Mouse (Mus musculus) gonadal fat pad, adult 2 months (tissue): ENCODE measurements around the gene Plxnb1. TPM values are rescaled to one million over a fixed set of nuclear protein-coding genes. Genes with fewer than 3 reads are reported as not detected.

ENCODE experiments used
- DNase-seq: peaks from one replicate; pipeline ENCODE4 v3.0.0-alpha.2; 2012; ENCODE audit warnings: low read depth
- polyA plus RNA-seq: library from polyadenylated mRNA; depleted of rRNA; stranded (reverse); fragments of >200 nt; gene quantifications from 2 replicates; pipeline ENCODE4 v1.2.3, GENCODE M21; 2012; rRNA removed

Plxnb1 gene
- 11.9 and 13.9 TPM in 2 replicates for polyA plus RNA-seq

DNA sequence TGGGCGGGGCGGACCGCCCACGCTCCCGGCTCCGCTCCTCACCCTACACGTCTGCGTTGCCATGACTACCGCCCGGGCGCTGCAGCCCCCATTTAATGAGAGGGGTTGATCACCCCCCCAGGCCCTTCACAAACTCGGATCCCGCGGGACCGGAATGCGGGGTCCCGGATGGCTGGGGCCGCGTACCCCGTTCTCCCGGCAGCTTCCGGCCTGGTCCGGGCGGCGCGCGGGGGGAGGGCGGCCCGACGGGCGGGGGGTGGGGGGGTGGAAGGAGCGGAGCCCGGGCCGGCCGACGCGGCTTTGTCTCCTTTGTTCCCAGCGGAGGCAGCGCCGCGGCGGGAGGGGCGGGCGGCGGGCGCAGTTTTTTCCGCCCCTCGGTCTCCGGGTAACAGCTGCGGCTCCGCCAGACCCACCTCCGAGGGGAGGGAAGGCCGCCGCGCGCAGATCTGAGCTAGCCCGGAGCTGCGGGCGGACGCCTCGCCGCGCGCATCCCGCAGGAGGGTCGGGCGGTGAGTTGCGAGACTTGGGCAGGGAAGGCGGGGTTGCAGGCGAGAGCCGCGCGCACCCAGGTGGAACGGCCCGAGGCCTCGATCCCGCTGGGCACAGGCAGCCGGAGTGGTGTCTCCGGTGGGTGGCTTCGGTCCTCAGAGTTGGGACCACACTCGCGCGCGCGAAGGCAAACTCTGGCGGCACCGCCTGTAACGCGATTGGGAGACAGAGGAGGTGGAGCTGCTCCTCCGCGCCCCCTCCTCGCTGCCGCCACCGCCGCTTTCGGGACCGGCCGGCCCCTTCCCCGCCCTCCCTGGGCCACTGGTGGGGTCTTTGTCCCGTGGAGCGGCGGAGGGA lies at the start of gene Plxnb1:
Plxnb1 (plus strand) TSS at position 253 of the 846 bp plus-strand sequence.
- no peak for DNase-seq

DNA sequence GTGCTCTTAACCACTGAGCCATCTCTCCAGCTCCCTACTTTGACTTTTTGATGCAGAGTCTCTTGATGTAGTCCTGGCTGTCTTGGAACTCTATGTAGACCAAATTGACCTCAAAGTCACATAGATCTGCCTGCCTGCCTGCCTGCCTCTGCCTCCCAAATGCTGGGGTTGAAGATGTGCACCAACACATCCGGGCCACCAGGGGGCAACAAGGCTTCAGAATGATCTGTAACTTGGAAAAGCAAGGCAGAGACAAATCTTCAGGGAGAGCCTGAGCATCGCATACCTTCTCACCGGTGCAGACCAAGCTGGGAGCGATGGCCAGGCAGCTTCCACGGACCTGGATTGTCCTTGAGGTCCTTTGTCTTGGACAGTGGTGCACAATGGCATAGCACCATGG lies 48.9 kb upstream of the Plxnb1 start:
- no peak for DNase-seq

DNA sequence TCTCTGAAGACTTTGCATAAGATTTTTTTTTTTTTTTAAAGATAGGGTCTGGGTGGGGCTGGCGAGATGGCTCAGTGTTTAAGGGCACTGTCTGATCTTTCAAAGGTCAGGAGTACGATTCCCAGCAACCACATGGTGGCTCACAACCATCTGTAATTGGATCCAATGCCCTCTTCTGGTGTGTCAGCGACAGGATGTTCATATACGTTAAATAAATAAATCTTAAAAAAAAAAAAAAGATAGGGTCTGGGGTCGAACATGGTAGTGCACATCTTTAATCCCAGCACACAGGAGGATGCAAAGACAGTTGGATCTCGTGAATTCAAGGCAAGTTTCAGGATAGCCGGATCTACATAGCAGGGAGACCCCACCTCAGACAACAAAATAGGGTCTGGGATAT lies 45.9 kb upstream of the Plxnb1 start:
- DNase-seq = no peak

DNA sequence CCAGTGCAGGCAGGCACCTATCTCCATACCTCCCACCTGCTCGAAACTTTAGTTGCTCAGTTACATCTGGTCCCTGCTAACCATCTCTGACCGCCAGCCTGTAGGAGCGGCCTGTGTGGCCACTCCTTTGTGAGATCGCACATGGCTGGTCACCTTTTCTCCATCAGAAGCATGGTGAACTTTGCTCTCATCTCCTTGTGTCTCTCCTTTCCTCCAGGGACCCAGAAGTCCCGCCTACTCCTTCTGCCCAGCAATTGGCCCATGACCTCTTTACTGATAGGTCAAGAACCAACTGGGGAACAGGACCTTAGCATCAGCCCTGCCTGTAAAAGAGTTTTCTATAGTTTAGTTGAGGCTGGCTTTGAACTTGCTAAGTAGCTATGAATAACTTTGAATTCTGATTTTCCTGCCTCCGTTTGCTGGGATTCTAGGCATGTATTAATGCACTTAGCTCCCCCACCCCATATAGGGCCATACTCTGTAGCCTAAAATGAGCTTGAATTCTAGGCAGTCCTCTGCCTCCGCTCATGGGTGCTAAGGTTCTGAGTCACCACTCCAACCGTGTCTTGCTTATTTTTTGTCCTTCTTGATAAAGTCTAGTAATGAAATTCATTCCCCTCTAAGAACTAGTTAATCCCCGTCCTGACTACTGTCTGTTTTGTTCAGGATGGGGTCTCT lies 45.1 kb upstream of the Plxnb1 start:
- no peak for DNase-seq

DNA sequence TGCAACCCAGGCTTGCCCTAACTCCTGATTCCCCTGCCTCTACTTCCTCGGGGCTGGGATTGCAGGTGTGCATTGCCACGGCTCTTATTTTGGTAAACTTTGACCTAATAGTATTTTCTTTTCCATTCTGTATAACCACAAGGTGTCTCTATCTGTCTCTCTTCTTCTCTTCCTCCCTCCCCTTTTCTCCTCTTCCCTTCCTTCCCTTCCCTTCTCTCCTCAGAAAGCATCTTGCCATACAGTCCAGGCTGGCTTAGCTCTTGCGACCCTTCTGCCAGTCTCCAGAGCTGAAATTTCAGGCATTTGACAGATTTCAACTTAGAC lies 44.6 kb upstream of the Plxnb1 start:
- DNase-seq = no peak

DNA sequence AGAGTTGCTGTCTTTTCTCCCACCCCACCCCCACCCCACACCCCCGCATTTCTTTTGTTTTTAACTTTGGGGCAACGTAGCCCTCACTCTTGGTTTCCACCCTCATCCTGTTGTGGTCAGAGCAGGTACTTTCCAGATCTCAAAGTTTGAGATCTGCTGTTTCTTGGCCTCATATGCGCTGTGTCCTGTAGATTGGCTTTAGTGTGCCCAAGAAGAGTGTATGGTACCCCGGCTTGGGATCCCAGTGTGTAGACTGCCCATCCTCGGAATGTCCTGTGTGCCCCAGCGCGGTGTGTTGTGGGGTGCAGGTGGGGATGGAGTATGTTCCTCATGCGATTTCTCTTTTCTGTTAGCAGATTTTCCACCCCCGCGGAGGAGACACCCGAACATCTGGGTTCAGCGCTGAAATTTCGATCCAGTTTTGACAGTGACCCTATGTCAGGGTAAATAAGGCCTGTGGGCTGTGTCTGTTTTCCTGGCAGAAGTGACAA lies 44.1 kb upstream of the Plxnb1 start:
- DNase-seq = no peak

DNA sequence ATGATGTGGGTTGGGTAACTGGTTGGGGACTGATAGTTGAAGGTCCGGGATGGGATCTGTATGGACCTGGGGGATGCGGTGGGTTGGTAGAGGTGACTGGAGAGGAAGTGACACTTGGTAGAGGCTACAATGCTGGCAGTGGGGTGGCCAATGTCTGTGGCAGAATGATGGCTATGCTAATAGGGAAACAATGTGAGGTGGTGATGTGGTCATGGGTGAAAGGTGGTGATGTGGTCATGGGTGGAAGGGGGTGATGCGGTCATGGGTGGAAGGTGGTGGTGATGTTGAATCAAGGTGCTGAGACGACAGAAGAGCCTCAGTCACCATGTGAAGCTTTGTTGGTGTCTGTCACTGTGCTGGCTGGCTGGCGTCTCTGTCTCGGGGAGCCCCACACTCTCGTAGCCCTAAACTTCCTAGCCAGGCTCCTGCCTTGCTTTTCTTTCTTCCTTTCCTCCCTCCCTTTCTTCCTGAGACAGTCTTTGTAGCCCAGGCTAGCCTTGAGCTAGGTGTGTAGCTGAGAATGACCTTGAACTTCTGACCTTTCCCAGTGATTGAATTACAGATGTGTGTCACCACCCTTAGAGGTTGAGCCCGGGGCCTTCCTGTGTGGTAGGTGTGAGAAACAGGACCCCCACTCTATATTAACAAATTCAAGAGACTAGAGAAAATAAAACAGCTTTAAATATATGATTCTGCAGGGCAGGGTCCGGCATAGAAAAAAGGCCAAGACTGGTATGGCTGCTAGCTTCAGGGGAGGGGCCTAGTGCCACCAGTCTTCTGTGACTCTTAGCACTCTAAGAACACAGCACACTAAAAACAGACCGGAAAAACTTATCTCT lies 43.3 kb upstream of the Plxnb1 start:
- no peak for DNase-seq

DNA sequence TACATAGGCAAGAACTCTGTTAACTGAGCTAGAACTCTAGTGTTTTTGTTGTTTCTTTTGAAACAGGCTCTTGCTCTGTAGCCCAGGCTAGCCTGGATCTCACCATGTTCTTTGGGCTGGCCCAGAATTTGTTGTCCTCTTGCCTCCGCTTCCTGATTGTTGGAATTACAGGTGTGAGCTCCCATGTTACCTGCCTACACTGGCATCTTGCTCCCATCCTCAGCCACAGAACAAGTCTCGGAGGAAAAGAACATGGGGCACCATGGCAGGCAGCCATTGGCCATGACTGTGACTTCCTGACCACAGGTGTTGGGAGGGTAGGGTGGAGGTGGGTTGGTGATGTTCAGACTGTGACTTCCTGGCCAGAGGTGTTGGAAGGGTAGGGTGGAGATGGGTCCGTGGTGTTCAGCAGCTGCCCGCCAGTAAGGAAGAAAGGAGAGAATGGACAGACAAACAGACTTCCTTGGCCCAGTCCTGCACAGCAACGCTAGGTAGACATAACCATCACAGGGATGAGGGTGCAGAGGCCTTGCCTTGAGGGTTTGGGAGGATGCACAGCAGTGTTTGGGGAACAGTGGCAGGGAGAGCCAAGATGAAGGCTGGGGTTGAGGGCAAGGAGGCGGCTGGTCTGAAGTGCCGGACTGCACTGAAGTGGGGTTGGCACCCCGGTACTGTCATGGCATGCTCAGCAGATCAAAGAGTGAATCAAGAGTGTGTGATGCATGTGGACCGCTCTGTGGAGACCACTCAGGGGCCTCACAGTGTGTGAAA lies 42.5 kb upstream of the Plxnb1 start:
- no peak for DNase-seq

DNA sequence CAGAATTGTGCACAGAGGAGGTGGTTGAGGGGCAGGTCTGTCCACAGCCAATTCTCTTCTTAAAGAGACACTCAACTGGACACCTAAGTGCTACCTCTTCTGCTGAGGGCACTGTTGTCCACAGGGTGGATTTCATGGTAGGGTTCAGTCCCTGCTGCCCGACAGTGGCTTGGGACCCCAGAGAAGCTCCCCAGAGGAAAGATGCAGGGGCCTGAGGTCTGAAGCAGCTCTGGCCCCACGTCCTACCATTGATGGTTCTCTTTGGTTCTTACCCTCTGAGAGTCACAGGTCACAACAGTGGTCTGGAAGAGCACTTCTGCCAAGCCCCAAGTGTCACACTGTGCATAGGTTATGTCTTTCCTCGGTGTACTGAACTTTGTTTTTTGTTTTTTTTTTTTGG lies 41.8 kb upstream of the Plxnb1 start:
- no peak for DNase-seq

DNA sequence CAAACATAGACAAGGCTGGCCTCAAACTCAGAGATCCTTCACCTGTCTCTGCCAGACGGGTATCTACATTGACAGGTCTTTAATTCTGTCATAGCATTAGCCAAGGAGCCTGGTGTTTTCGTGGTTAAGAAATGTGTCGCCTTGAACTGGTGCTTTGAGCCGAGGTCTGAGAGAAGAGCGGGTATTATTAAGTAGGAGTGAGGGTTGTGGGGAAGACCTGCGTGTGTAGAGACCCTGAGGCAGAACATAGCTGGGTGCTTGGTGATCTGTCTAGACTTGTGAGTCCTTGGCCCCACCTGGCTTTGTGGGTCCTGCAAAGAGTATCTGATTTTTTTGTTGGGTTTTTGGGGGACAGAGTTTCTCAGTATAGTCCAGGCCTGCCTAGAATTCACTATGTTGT lies 41.3 kb upstream of the Plxnb1 start:
- no peak for DNase-seq

DNA sequence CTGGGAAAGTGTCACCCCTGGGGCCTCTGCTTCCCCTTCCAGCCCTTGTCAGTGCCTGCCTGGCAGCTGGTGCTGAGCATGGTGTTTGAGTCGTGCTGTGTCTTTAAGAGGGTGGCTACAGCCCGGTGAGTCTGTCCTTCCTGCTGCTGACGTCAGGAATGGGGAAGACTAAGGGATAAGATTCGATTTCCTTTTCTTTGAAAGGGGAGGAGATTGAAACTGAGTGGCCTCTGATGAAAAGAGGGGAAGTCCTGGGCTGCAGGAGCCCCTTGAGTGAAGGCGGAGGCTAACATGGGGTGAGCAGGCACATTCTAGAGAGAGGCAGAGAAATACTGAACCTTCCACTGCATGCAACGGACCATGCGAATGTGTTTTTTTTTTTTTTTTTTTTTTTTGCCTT lies 40.5 kb upstream of the Plxnb1 start:
- peak; percentile 47 for DNase-seq

DNA sequence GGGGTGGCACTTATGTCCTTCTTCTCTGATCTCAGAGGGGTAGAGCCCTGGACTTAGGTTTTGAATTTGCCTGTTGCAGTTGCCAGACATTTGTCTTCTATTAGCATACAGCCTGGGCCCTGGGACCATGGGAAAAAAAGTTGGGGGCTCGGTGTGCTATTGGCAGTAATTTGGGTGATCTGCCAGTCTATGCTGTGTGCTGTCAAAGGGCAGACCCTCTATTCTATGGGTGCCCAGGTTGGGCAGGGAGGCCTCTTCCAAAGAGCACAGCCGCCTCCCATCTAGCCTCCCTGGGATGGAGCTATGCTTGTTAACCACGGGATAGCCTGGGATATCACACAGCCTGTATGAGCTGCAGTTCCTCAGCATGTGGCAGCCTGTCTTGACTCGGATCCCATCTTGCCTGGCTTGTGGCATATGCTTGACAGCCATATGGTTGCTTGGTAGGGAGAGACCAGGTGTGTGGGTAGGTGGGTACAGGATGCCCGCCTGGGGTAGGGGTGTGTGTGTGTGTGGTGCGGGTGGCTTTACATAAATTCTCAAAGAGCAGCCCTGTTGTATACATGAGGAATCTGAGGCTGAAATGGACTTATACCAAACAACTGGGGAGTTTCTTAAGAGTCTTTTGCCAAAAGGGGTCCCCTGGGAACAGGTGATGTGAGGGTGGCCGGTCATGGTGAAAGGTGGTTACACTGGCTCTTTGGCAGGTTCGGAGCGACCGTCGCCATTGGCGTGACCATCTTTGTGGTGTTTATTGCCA lies 39.7 kb upstream of the Plxnb1 start:
- DNase-seq = no peak

DNA sequence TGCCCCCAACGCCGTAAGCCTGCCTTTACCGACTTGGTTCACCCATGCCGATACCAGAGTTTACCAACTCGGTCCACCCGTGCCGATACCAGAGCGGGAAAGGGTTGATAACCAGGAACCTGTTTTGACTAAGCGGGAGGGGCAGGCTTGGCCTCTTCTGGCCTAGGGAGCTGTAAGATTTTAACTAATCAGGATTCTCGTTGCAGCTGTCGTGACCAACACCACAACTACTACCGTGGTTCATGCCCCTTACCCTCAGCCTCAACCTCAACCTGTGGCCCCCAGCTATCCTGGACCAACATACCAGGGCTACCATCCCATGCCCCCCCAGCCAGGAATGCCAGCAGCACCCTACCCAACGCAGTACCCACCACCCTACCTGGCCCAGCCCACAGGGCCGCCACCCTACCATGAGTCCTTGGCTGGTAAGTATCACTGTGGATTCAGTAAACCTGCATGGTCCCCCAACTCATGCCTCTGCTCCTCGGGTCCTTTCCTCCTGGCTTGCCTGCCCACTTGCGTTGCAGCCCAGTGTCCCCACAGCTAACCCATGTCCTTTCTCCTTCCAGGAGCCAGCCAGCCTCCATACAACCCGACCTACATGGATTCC lies 39.0 kb upstream of the Plxnb1 start:
- DNase-seq = no peak

DNA sequence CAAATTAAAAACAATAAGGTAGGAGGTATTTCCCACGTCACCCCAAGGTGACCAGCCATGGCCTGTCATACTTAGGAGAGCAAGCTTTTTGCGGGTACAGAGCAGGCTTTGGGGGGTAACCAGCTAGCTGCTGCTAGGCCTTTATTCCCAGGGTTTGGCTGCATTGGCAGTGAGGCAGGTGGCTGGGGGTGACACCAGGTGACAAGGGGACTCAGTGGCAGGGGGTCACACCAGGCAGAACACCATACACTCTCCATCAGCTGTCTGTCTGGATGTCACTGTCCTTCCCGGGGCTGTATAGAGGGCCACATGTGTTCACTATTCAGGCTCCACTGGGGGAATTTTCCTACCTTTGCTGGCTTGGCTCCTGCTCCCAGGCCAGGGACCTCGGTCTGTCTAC lies 38.3 kb upstream of the Plxnb1 start:
- no peak for DNase-seq

DNA sequence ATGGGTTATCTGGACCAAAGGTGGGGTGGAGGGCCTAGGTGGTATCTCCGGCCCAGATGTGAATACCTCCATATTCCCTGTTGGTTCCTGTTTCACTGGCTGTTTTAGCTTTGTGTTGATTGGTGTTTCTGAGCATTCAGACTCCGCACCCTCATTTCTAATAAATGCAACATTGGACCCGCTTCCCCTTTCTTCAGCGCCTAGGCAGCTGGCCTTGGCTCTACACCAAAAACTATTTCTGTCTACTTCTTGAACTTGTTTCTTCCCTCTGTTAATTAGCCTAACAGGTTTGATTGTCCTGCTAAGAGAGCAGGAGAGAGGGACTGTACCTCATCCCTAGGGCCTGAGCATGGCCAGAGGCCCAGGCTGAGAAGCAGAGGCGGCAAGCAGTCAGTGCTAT lies 37.6 kb upstream of the Plxnb1 start:
- DNase-seq = no peak

DNA sequence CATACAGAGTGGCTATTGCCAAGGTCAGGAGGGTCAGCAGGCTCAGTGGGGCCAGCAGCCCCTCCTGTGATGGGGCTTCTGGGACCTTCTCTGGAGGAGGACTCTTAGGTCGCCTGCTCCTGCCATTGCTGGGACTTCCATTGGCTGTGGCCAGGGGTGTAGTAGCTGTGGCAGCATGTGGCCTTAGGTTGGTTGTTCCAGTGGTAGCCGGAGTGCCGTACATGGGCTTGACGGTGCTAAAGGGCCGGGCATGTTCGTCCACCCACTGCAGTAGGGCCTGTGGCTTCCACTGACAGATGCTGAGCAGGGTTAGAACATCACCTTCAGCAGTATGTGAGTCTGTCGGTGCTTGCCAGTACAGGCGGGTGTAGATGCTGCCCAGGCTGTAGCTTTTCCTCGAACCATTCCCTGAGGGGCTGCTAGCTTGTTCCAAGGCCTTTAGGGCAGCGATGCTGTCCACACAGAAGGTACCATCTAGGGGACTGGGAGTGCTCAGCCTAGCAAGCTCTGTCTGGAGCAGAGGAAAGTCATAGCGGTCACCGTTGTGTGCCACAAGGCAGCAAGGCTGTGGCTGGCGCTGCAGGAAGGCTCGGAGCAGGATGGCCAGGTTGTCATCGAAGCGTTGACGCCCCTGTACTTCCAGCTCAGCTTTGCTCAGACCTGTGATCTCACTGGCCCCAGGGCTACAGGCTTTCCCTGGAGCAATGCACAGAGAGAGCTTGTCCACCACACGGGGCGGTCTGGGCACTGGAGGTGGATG lies 37.0 kb upstream of the Plxnb1 start:
- DNase-seq = no peak

DNA sequence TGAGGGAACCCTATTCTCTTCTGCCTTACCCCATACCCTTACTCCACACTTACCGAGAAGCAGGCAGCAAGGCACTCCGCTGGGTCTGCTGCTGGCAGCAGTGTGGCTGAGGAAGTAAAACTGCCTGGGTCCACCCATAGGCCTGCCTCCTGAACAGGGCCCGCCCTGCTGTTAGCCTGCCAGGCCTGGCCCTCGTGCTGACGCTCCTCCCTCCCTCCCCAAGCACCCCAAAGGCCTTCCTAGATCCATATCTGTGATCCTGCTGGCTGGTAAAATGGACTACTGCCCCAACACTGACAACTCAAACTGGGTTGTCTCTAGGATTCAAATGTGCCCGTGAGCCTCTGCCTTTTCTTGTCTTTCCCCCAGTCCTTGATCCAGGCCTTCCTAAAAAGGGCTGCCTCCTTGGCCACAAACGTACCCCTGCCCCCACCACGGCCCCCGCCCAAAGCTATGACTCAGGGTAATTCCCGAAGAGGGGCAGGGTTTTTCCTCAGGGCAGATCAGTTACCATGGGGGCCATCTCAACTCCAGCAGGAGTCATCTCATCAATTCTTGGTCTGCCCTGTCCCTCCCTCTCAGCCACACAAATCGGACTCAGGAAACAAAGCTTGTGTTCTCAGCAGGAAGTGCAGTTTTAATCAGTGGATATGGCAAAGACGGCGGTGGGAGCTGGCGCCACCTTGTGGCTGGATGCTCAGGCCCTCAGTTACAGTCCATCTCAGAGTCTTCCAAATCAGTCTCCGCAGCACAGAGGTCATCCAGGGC lies 35.9 kb upstream of the Plxnb1 start, which contains the start of gene Trex1:
Trex1 (minus strand) TSS at position 599 of the 768 bp plus-strand sequence.
- peak; percentile 38 for DNase-seq

DNA sequence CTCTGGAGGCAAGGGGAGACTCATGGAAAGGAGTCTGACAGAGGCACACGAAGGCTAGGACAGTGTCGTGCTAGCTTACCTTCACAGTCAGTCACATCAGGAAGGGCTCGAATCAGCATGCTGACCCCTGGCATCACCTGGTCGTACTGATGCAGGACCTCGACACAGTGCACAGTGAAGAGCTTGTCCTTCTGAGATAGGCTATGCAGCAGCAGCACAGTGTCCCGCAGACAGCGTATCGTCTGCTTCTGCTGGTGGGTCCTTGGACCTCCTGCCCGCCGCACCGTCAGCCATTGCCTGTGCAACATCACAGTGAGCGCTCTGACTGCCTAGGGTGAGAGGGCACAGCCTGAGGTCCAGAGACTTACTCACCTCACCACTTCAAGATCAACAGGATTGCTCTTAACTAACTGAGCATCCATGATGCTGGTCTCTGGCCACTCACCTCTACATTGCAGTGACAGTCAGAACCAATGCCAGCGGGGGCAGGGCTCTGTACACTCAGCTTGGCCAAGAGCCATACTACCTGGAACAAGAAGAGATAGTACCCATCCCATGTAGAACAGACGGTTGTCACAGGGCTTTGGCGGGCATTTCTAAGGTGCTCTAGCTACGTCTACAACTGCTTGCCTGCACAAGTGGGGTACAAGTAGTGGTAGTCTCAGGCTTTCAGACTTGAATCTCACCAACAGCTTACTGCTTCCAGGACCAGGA lies 34.8 kb upstream of the Plxnb1 start:
- no peak for DNase-seq
